Mouse (Mus musculus) CD4-positive, CD25-positive, alpha-beta regulatory T cell, adult 2 months (primary cell): ENCODE measurements at regions not wholly inside any gene's neighbourhood (a gene's known extent, or its start where the extent isn't known, plus 50 kb on each side); places are given as distances from the start of the nearest gene placed in this dataset.
A peak's percentile ranks its signal among the peaks of the same experiment; 100 is the strongest.
"Not testable (repeated sequence)": the region's sequence is repeated elsewhere in the genome, so short reads cannot be mapped to it uniquely, and the experiment has no call there.

Experiments used
- DNase-seq: peaks from one replicate; pipeline ENCODE4 v3.0.0-alpha.2; 2012; ENCODE audit warnings: low read depth, low spot score

- DNase-seq, result no peak
Measured at GRCm38 (mm10) chr3:21937281-21938035, 139.0 kb upstream of the Tbl1xr1 start.

GRCm38 (mm10) chr3:21938071-21938848 is 138.2 kb upstream of the Tbl1xr1 start:
- DNase-seq, result no peak

DNA sequence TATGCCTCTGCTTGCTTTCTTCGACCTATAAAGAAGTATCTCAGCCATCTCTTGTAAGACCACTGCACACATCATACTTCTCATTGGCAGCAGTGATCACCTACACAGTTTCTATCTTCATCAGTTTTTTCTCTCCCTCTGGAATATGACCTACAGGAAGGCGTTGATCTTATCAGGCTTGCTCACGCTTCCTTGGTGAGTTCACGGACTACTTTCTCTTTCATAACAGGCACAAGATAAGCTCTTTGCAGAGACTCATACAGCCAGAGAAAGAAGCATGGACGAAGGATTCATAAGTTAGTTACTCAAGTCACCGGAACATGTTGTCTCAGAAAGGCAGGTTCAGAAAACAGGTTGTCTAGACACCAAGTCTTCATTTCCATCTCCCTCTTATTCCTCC is 136.7 kb upstream of the Tbl1xr1 start:
- peak; percentile 61 for DNase-seq

GRCm38 (mm10) chr3:21941596-21941995 is 134.9 kb upstream of the Tbl1xr1 start:
- no peak for DNase-seq

DNA sequence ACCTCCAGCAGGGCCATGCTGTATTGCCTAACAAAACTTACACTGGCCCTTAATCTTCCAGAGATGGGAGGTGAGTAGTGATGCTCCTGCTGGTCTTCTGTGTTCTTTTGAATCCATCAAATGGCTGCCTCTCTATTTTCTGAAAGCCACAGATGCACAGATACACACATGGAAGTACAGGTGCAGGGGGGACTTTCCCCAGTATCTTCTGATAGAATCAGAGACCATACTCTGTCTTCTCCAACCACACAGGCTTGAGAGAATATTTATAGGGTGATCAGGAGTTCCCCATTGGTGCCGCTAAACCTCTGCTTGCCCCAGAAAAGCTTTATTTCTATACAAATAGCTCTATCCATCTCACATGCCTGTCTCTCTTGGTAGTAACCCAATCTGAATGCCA is 133.5 kb upstream of the Tbl1xr1 start:
- peak; percentile 68 for DNase-seq

DNA sequence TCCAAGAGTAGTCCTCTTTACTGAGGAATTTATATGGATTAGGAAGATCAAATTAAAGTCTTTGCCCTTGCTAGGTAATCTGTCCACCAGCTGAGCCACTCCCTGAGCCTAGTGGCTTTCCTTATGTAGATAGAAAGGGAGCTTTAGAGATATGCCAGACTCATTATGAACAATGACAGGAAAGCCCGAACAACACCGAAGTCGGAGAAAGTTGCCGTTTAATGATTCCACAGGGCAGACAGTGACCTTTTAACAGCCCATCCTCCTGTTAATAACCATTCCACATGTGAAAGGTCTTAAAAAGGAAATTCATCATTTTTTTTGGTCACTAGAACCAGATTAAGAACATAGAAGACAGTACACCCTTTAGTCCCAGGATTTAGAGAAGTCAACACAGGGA is 130.7 kb upstream of the Tbl1xr1 start:
- DNase-seq, result no peak

GRCm38 (mm10) chr3:21947320-21948073 is 129.0 kb upstream of the Tbl1xr1 start:
- no peak for DNase-seq

DNA sequence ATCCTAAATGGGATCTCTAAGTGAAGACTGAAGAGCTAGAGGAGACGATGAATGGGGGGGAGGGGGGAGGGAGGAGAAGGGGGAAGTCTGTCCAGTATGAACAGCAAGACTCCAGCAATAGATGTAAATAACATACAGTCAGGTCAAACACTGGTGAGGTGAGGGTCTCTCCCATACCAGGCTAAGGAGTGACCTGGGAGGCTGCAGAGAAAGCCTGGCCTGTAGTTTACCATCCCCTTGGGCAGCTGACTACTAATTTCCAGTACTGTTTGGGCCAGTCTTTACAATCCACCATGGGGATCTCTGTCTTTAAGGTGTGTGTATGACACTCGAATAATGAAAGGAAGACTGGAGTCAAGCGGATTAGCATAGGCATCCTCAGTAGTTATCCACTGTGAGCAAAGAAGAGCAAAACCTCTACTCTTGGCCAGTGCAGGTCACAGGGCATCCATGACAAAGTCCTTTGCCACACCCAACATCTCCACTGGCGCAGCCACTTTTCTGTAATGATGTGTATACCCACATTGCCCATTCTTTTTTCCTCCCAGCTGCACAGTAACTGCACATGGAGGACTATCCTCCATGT is 128.3 kb upstream of the Tbl1xr1 start:
- no peak for DNase-seq

- no peak for DNase-seq
Measured at GRCm38 (mm10) chr3:21949459-21949858, 127.0 kb upstream of the Tbl1xr1 start.

DNA sequence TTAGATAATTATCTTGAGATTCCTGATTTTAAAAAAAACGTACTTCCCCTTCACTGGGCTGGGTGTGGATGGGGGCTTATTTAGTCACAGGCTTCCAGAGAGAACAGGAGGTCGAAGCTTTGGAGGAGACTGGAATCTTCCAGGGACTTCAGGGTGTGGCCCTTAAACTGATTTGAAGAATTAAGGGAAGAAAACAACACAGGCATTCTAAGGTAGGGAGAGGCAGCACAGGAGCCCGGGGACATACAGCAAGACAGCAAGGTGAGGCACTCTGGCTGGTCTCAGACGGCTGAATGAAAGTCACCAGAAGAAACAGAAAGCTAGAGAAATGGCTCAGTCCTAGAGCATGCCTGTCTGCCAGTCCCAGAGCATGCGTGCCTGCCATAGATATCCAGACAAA is 125.9 kb upstream of the Tbl1xr1 start:
- DNase-seq, result no peak

- DNase-seq, result peak; percentile 41
Measured at GRCm38 (mm10) chr3:21951446-21952285, 124.8 kb upstream of the Tbl1xr1 start.

DNA sequence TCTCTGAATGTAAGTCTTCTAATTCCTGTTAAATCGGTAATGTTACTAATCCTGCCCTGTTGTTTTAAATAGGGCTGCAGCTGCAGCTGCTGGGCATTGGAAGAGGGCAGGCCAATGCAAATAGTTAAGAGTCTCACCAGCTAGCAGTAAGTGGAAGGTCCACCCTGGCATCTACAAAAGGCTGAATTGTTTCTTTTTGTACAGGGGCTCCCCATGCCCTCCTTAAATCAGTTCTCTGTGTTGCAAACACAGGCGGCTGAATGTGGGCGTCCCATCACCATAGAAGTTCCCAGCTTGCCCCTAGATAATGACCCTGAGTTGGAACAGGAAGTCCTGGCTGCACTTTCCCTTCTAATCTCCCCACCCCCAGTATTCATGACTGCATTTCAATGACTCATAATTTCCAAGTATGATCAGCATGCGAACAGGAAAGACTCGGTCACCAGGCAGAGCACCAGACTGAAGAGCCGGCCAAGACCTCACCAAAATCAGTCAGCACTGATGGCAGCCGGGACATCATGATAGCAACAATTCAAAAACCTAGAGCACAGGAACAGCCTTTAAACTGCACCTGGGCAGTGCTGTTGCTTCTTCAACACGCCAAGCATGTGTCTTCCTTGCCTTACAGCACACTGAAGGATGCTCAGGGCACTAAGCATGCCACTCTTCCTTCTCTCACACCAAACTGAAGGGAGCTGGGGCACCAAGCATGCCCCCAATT is 123.6 kb upstream of the Tbl1xr1 start:
- peak; percentile 84 for DNase-seq

- DNase-seq, result peak; percentile 68
Measured at GRCm38 (mm10) chr3:21953416-21953810, 123.0 kb upstream of the Tbl1xr1 start.

DNA sequence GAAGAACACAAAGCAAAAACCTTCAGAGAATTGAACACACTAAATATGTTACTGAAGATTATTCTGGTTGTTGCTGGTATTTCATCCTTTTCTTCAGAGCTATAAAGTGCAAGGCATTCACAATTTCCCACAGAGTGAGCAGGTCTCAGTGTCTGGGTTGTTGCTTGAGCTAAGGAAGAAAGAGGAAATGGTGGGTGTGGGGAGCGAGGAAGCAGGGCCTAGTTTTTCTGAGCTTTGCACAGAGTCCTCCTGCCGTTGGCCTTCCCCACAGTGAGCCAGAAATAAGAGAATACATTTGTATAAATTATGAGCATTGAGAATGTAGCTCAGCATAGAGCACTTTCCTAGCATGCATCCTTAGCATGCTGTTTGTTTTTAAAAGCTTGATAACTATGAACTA is 120.8 kb upstream of the Tbl1xr1 start:
- peak; percentile 60 for DNase-seq

- not testable (repeated sequence) for DNase-seq
Measured at GRCm38 (mm10) chr3:21957105-21957504, 119.3 kb upstream of the Tbl1xr1 start.

- DNase-seq, result no peak
Measured at GRCm38 (mm10) chr3:21958595-21959286, 117.7 kb upstream of the Tbl1xr1 start.

GRCm38 (mm10) chr3:21961091-21961490 is 115.4 kb upstream of the Tbl1xr1 start:
- DNase-seq, result peak; percentile 48

GRCm38 (mm10) chr3:21961746-21962145 is 114.7 kb upstream of the Tbl1xr1 start:
- peak; percentile 64 for DNase-seq

GRCm38 (mm10) chr3:21962360-21962782 is 114.1 kb upstream of the Tbl1xr1 start:
- DNase-seq, result peak; percentile 53
